Mouse (Mus musculus): ENCODE measurements around the gene Csrp3.

GRCm38 (mm10) chr7:48846755-48847154 is 1.1 kb downstream of the Csrp3 start:
- TF ChIP-seq CTCF (IDR thresholded peaks at IDR 0.05; ENCODE audit: low read depth, low read length) (no peak), GATA1 (IDR thresholded peaks at IDR 0.05; ENCODE audit: borderline replicate concordance, low read length) (no peak), TAL1 (conservative IDR thresholded peaks at IDR 0.05; ENCODE audit: low read depth, low read length) (no peak), GATA2 (IDR thresholded peaks at IDR 0.05; ENCODE audit: borderline replicate concordance, low read depth, low read length) (no peak), POLR2AphosphoS5 (IDR thresholded peaks at IDR 0.05; ENCODE audit: insufficient replicate concordance, low read depth, low read length) (no peak)
